Mouse (Mus musculus) CH12.LX (cell line): ENCODE data around the gene U90926. TPM values are rescaled to one million over a fixed set of nuclear protein-coding genes. Genes with fewer than 3 reads are reported as not detected.

ENCODE experiments used
- DNase-seq: peaks from one replicate; pipeline ENCODE4 v3.0.0-alpha.2; 2013; ENCODE audit errors: extremely low read depth
- H3K27ac ChIP-seq: 2 replicates; pipeline ENCODE4 v1.5.1; 2012; ENCODE audit warnings: low read depth, mild to moderate bottlenecking, control low read depth, moderate library complexity; ENCODE audit not compliant: insufficient read depth
- H3K27me3 ChIP-seq: replicated peaks from 2 replicates; pipeline ENCODE3; 2012; ENCODE audit warnings: inconsistent platforms
- H3K36me3 ChIP-seq, 2 experiments: replicated peaks in 1 of 2; 2 replicates each; pipeline versions ENCODE3 to v1.6.1; 2012; ENCODE audit warnings: inconsistent platforms in 1 of 2, low read length in 1 of 2, mild to moderate bottlenecking in 1 of 2, mixed read lengths in 1 of 2, moderate library complexity in 1 of 2; ENCODE audit not compliant: control insufficient read depth in 1 of 2, insufficient read depth in 1 of 2
- H3K4me1 ChIP-seq, 2 experiments: 2 replicates each; pipeline ENCODE4 v1.6.1; 2012; ENCODE audit warnings: inconsistent platforms in 1 of 2, moderate library complexity in 1 of 2; ENCODE audit not compliant: insufficient read depth in 2 of 2, control insufficient read depth in 1 of 2
- H3K4me2 ChIP-seq: 2 replicates; pipeline ENCODE4 v1.6.1; 2012; ENCODE audit warnings: low read depth, mild to moderate bottlenecking, control low read depth; ENCODE audit not compliant: poor library complexity, insufficient read depth, severe bottlenecking
- H3K4me3 ChIP-seq, 3 experiments: fragments of 150-350 bp in 1 of 3; sonication (generic) in 1 of 3; replicated peaks in 1 of 3; 2 replicates each; pipeline versions ENCODE3 to v1.5.1; 2011 to 2012; ENCODE audit warnings: low read depth in 2 of 3, low read length in 2 of 3, mild to moderate bottlenecking in 2 of 3, moderate library complexity in 2 of 3, control low read depth in 1 of 3, improper control_type of control experiment in 1 of 3, inconsistent platforms in 1 of 3, mixed read lengths in 1 of 3; ENCODE audit not compliant: poor library complexity in 1 of 3
- H3K79me2 ChIP-seq: replicated peaks from 2 replicates; pipeline ENCODE4 v1.6.1; 2012; ENCODE audit warnings: mild to moderate bottlenecking, moderate library complexity; ENCODE audit not compliant: control insufficient read depth, poor library complexity, insufficient read depth, severe bottlenecking; ENCODE audit errors: extremely low read depth
- H3K9ac ChIP-seq: 2 replicates; pipeline ENCODE4 v1.6.1; 2012; ENCODE audit warnings: low read depth, mild to moderate bottlenecking, control low read depth, moderate library complexity; ENCODE audit not compliant: insufficient read depth
- H3K9me3 ChIP-seq: replicated peaks from 2 replicates; pipeline ENCODE3; 2012; ENCODE audit warnings: low read length, inconsistent platforms, mixed read lengths
- CTCF ChIP-seq, 2 experiments: IDR thresholded peaks in 1 of 2; conservative IDR thresholded peaks in 1 of 2; 2 replicates each; pipeline ENCODE4 v1.5.1; 2011 to 2012; ENCODE audit warnings: low read depth in 2 of 2, low read length in 2 of 2, improper control_type of control experiment in 1 of 2, inconsistent platforms in 1 of 2, mild to moderate bottlenecking in 1 of 2, moderate library complexity in 1 of 2
- E2F4 ChIP-seq: IDR thresholded peaks from 2 replicates; pipeline ENCODE4 v1.6.1; 2011; ENCODE audit warnings: low read depth, low read length, improper control_type of control experiment; ENCODE audit not compliant: insufficient replicate concordance
- ETS1 ChIP-seq: conservative IDR thresholded peaks from 2 replicates; pipeline ENCODE4 v1.6.1; 2012; ENCODE audit warnings: low read depth, mild to moderate bottlenecking, inconsistent platforms, low read length, improper control_type of control experiment, moderate library complexity
- GABPA ChIP-seq: IDR thresholded peaks from 2 replicates; pipeline ENCODE4 v1.6.1; 2012; ENCODE audit warnings: low read depth, low read length, improper control_type of control experiment, inconsistent platforms; ENCODE audit not compliant: insufficient replicate concordance
- IRF4 ChIP-seq: IDR thresholded peaks from 2 replicates; pipeline ENCODE4 v1.6.1; 2014; ENCODE audit warnings: low read depth, mild to moderate bottlenecking, inconsistent platforms, low read length, improper control_type of control experiment
- JUN ChIP-seq: IDR thresholded peaks from 2 replicates; pipeline ENCODE4 v1.6.1; 2011; ENCODE audit warnings: low read depth, mild to moderate bottlenecking, low read length, improper control_type of control experiment, moderate library complexity; ENCODE audit not compliant: insufficient read depth
- KAT2A ChIP-seq: IDR thresholded peaks from 2 replicates; pipeline ENCODE4 v1.6.1; 2012; ENCODE audit warnings: low read length, improper control_type of control experiment, inconsistent platforms; ENCODE audit not compliant: insufficient replicate concordance
- MAZ ChIP-seq: IDR thresholded peaks from 2 replicates; pipeline ENCODE4 v1.6.1; 2012; ENCODE audit warnings: low read depth, mild to moderate bottlenecking, inconsistent platforms, low read length, improper control_type of control experiment, moderate library complexity
- MEF2A ChIP-seq: IDR thresholded peaks from 2 replicates; pipeline ENCODE4 v1.6.1; 2014; ENCODE audit warnings: low read depth, mild to moderate bottlenecking, inconsistent platforms, low read length, improper control_type of control experiment, borderline replicate concordance
- MXI1 ChIP-seq: IDR thresholded peaks from 2 replicates; pipeline ENCODE4 v1.6.1; 2011; ENCODE audit warnings: mild to moderate bottlenecking, low read depth, low read length, improper control_type of control experiment
- MYC ChIP-seq: IDR thresholded peaks from 2 replicates; pipeline ENCODE4 v1.6.1; 2011; ENCODE audit warnings: low read depth, mild to moderate bottlenecking, improper control_type of control experiment, low read length
- NELFE ChIP-seq: IDR thresholded peaks from 2 replicates; pipeline ENCODE4 v1.6.1; 2011; ENCODE audit warnings: low read depth, low read length, improper control_type of control experiment
- PAX5 ChIP-seq: IDR thresholded peaks from 2 replicates; pipeline ENCODE4 v1.6.1; 2012; ENCODE audit warnings: low read length, inconsistent platforms, mixed read lengths
- POLR2A ChIP-seq: IDR thresholded peaks from 2 replicates; pipeline ENCODE4 v1.6.1; 2011; ENCODE audit warnings: low read depth, mild to moderate bottlenecking, improper control_type of control experiment, low read length
- POLR2AphosphoS2 ChIP-seq: IDR thresholded peaks from 2 replicates; pipeline ENCODE4 v1.6.1; 2011; ENCODE audit warnings: low read depth, low read length, improper control_type of control experiment
- RCOR1 ChIP-seq: conservative IDR thresholded peaks from 2 replicates; pipeline ENCODE4 v1.6.1; 2012; ENCODE audit warnings: low read depth, mild to moderate bottlenecking, inconsistent platforms, low read length, improper control_type of control experiment
- SIN3A ChIP-seq: IDR thresholded peaks from 2 replicates; pipeline ENCODE4 v1.6.1; 2012; ENCODE audit warnings: low read length, improper control_type of control experiment, inconsistent platforms
- TBP ChIP-seq: conservative IDR thresholded peaks from 2 replicates; pipeline ENCODE4 v1.6.1; 2011; ENCODE audit warnings: low read depth, low read length, improper control_type of control experiment
- TCF12 ChIP-seq: IDR thresholded peaks from 2 replicates; pipeline ENCODE4 v1.6.1; 2014; ENCODE audit warnings: low read depth, mild to moderate bottlenecking, inconsistent platforms, low read length, improper control_type of control experiment
- USF1 ChIP-seq: IDR thresholded peaks from 2 replicates; pipeline ENCODE4 v1.6.1; 2014; ENCODE audit warnings: low read depth, mild to moderate bottlenecking, inconsistent platforms, low read length, improper control_type of control experiment
- ZMIZ1 ChIP-seq: IDR thresholded peaks from 2 replicates; pipeline ENCODE4 v1.6.1; 2012; ENCODE audit warnings: low read depth, mild to moderate bottlenecking, inconsistent platforms, low read length, improper control_type of control experiment
- dilution Hi-C: fragments of 300-500 bp; cut with MboI; formaldehyde crosslinking; loops from 2 replicates; pipeline ENCODE4 v1.14.3; 2020; ENCODE audit warnings: low sequenced_read_pairs; ENCODE audit not compliant: extremely low pct_unique_long_range_greater_than_20kb, extremely low pct_ligation_motif_present
- in situ Hi-C: fragments of 300-500 bp; cut with MboI; formaldehyde crosslinking; loops from 3 replicates; pipeline ENCODE4 v1.14.3; 2019; ENCODE audit warnings: low sequenced_read_pairs, low pct_ligation_motif_present, low pct_unique_long_range_greater_than_20kb, mixed read lengths
- polyA plus RNA-seq: library from polyadenylated mRNA; unstranded; fragments of >175 nt; gene quantifications from 2 replicates; pipeline ENCODE4 v1.2.1, GENCODE M21; 2012; ENCODE audit warnings: low read depth; ENCODE audit not compliant: insufficient read length
- total RNA-seq, 2 experiments: library from RNA; depleted of rRNA; stranded (reverse); fragments of 300-350 nt in 1 of 2; fragments of >200 nt in 1 of 2; gene quantifications; 2 replicates each; pipeline ENCODE4 v1.2.3; 2012 to 2014

U90926 gene
- total and polyA plus RNA-seq, 3 experiments: not detected

GRCm38 (mm10) chr5:92205706-92206105, 9.5 kb downstream of the U90926 start:
- H3K79me2 ChIP-seq: no peaks in the 10 kb centered on the region
- H3K27ac ChIP-seq: no peak overlapping the region
- H3K9me3 ChIP-seq: no peaks in the 10 kb centered on the region
- no peak overlapping the region for H3K9ac ChIP-seq
- TF ChIP-seq NELFE: no peak
- no peak for TF ChIP-seq TCF12
- TF ChIP-seq PAX5: no peak
- TF ChIP-seq E2F4: no peak
- no peak for TF ChIP-seq ZMIZ1
- no peak for TF ChIP-seq GABPA
- TF ChIP-seq MEF2A: no peak
- no peak for TF ChIP-seq RCOR1
- TF ChIP-seq MXI1: no peak
- TF ChIP-seq JUN: no peak
- H3K4me1 ChIP-seq: no peaks in the 10 kb centered on the region
- dilution Hi-C loops: no loop called here
- in situ Hi-C loops: no loop called here
- no peaks in the 10 kb centered on the region for H3K27me3 ChIP-seq
- H3K4me3 ChIP-seq: no peak overlapping the region
- H3K4me2 ChIP-seq: no peak overlapping the region
- DNase-seq: no peak
- H3K36me3 ChIP-seq: peaks cover 32 to 45% of the 10 kb centered on the region in 2 experiments

GRCm38 (mm10) chr5:92205184-92205583, 10.0 kb downstream of the U90926 start:
- DNase-seq: no peak
- Histone ChIP-seq H3K9ac (no peak overlapping the region), H3K4me1 (no peaks in the 10 kb centered on the region), H3K4me3 (no peak overlapping the region), H3K4me2 (no peak overlapping the region), H3K9me3 (no peaks in the 10 kb centered on the region), H3K36me3 (peaks cover 35 to 51% of the 10 kb centered on the region in 2 experiments), H3K27ac (no peak overlapping the region), H3K27me3 (no peaks in the 10 kb centered on the region), H3K79me2 (no peaks in the 10 kb centered on the region)
- dilution Hi-C loops: no loop called here
- TF ChIP-seq CTCF (conservative IDR thresholded peaks at IDR 0.05 in 1 of 2, IDR thresholded peaks at IDR 0.05 in 1 of 2; ENCODE audit: low read depth in 2 of 2, low read length in 2 of 2) (no peak), RCOR1 (no peak), USF1 (no peak), TBP (no peak), ETS1 (no peak), IRF4 (no peak), MYC (no peak), SIN3A (no peak), NELFE (no peak), KAT2A (no peak), GABPA (no peak), MAZ (no peak), POLR2AphosphoS2 (no peak), TCF12 (no peak), POLR2A (no peak)
- in situ Hi-C loops: no loop called here
